Mouse (Mus musculus): ENCODE measurements around the gene Bbc3.

Gene Bbc3

DNA sequence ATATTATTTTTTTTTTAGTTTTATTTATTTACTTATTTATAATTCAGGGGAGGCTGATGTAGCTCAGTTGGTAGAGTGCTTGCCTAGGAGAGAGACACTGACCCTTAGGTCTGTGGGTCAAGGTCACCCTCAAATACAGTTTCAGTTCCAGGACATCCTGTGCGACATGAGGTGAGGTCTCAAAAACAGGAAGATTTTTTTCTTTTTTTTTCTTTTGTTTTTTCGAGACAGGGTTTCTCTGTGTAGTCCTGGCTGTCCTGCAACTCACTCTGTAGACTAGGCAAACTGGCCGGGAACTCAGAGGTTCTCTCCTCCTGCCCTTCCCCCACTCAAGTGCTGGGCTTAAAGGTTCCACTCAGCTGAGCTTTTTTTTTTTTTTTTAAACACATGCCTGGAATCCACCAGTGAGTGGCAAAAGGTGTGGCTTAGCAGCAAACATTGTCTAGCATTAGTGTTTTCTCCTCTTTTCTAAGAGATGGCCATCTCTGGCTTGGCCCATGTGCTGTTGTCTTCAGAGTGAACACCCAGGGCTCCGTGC is 7.1 kb downstream of the Bbc3 start:
- no peak for DNase-seq (ENCODE audit: low read depth, low spot score)

GRCm38 (mm10) chr7:16317094-16317493 is 8.9 kb downstream of the Bbc3 start:
- DNase-seq (ENCODE audit: low read depth, low spot score) = no peak

- DNase-seq (ENCODE audit: low read depth, low spot score) = no peak
These were observed 11.0 kb downstream of the Bbc3 start for GRCm38 (mm10) chr7:16319216-16319615.

DNA sequence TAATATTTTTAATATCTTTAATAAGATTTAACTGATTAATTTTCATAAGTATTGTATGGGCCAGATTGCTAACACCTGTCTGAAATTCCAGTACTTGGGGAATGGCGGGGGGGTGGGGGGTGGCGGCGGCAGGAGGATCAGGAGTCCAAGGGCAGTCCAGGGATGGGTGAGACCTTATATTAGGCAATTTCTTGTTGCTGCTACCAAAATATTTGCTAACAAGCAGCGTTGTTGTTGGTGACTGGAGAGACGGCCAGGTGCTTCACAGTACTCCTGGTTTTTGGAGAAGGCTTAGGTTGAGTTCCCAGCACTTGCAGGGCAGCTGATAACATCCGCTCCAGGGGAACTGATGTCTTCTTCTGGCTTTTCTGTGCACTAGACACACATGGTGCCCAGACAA is 12.3 kb downstream of the Bbc3 start:
- no peak for DNase-seq (ENCODE audit: low read depth, low spot score)

DNA sequence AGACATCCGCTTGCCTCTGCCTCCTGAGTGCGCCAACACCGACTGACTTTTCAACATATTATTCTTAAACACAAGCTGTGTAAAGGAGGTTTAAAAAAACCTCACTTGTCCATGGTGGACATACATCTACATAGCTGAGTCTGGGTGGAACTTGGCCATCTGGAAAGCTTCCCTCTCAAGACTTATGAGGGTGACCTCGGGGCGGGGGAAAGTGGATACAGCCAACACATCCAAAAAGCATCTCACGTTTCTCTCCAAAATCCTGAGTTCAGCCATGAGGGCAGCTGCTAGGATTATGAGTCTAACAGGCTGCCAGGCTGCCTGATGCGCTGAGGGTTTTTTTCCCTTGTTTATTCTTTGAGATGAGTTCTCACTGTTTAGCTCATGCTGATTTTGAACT is 16.5 kb downstream of the Bbc3 start:
- no peak for DNase-seq (ENCODE audit: low read depth, low spot score)

GRCm38 (mm10) chr7:16325920-16326606 is 17.9 kb downstream of the Bbc3 start:
- DNase-seq (ENCODE audit: low read depth, low spot score) = peak; percentile 66

GRCm38 (mm10) chr7:16326607-16326971 is 18.4 kb downstream of the Bbc3 start:
- no peak for DNase-seq (ENCODE audit: low read depth, low spot score)

DNA sequence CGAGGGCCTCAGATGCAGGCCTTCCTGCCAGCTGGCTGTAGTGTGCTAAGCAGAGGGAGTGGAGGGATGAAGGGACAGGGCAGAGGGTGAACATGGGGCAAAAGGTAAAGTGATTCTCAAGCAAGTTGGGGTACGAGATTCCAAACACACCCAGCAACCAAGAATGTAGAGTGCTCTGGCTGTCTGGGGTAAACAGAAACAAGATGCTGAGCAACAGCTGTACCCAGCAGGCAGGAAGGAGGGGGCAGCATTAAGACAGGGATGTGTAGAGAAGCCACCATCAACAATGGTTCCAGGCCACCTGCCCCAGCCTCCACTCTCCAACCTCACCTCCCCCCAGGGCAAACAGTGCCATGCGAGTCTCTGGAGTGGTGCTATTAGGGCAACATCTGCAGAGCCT is 21.0 kb downstream of the Bbc3 start:
- no peak for DNase-seq (ENCODE audit: low read depth, low spot score)

GRCm38 (mm10) chr7:16337733-16338132 is 29.5 kb downstream of the Bbc3 start:
- no peak for DNase-seq (ENCODE audit: low read depth, low spot score)

DNA sequence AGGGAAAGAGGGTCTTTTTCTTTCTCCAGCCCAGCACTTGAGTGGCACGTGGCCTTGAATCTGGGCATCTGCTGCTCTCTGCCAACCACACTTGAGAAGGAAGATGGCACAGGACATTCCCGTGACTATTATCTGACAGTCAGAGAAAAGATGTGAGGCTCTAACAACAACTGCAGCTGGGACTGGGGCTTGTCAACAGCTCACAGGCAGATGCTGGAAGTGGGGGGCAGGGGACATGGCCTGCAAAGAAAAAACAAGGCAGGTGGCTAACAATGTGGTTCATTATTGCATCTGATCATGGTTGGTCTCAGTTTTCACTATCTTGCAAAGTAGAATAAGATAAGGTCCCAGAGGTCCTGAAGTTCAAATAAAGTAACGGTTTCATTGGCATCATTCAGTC is 36.4 kb downstream of the Bbc3 start:
- DNase-seq (ENCODE audit: low read depth, low spot score) = no peak

DNA sequence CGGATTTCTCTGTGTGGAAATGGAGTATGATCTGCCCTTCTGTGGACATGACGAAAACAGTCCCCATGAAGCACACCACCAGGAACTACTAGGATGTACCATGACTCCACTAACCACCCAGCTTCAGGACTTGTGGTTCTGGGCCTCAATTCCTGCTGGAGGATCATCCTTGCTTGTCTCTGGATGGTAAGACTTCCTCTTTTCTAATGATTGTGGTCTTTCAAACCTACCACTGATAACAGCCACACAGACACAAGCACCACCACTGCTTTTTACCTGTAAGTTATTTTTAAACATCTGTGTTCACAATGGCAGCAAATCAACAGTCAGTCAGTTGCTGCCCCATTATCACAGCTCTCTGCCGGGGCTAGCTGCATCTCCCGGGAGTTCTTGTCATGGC is 37.1 kb downstream of the Bbc3 start:
- DNase-seq (ENCODE audit: low read depth, low spot score) = no peak

GRCm38 (mm10) chr7:16349999-16350398 is 41.8 kb downstream of the Bbc3 start:
- DNase-seq (ENCODE audit: low read depth, low spot score) = no peak

DNA sequence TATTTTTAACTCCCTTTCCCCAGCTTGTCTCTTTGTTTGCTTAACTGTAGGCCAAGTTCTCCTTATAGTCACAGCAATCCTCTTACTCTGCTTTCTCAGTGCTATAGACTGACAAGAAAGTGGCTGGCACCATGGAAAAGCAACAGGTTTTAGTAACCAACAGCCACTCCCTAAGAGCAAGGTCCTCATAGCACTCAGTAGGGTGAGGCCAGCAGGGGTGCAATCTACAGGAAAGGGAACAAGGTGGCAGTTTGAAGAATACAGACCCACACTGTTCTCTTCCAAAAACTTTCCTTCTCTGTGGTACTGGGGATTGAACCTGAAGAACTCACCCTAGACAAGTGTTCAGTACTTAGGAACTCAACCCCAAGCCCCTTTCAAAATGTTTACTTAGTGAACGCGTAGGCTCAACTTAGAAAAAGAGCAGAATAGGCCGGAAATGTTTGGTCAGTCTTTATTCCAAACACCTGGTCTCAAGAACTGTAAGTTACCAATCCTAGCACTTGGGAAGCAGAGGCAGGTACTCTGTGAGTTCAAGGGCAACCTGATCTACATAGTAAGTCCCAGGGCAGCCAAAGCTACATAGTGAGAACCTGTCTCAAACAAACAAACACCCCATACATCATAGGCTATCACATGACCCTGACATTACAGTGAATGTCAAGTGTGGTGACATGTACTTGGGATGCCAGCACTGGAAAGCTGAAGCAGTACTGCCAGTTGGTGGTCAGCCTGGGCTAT is 47.8 kb downstream of the Bbc3 start:
- DNase-seq (ENCODE audit: low read depth, low spot score) = no peak

- no peak for DNase-seq (ENCODE audit: low read depth, low spot score)
These were observed 49.4 kb downstream of the Bbc3 start for GRCm38 (mm10) chr7:16357602-16358001.

DNA sequence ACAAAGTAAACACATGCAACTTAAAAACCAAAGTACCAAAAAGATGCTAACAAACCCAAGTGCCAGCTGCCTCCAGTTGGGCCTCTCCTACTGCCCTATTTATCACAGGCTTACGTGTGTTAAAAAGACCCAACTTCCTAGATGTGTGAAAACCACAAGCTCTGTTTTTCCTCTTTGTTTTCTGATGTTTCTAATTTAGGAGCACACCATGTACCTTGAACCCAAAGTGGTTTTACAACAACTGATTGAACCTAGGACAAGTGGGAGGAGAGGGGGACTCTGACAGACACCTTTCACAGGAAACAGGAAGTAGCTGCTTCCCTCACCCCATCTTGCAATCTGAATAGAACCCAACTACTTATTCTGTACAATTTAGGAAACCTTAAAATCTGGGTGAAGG is 56.1 kb downstream of the Bbc3 start:
- DNase-seq (ENCODE audit: low read depth, low spot score) = no peak

DNA sequence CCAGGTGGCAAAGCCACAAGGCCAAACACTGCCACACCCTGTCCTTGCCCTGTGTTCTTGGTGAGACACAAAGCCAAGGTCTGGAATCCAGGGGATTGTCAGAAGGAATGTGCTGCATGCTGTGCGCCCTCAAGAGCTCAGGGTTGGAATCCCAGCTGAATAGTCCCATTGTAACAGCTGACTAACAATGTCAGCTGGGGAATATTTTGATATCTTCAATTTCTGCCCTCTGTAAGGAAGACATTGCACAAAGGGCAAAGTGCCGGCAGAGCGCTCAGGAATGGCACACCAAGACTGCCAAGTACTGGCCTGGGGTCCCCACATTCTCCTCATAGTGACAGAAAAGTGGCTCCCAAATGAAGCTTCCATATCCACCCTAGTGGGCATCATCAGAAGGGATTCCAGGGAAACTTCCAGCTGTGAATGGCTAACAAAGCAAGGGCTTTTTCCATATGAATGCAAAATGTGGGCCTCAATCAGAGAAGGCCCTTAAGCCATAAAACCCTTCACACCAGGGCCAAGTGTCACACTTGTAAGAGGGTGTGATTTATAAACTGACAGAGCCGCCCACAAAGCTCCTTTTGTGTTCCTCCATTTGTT is 56.8 kb downstream of the Bbc3 start:
- no peak for DNase-seq (ENCODE audit: low read depth, low spot score)

DNA sequence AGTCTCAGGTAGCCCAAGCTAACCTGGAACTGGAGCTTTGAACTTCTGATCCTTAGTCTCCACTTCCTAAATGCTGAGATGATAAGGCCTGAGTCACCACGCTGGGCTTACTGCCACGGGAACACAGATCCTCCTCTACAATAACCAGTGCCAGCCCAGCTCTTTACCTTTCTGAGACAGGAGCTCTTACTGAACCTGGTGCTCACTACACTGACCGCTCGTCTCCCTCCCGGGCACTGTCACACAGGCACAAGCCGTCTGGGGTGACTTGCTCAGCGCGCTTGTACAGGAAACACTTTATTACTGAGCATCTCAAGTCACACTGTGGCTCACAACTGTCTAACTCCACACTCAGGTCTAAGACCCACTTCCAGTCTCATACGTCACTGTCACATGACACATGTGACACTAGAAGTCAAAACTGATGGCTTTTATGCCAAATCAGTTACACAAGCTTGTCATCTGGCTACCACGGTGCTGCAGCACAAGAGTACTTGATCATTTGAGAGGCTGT is 58.0 kb downstream of the Bbc3 start:
- no peak for DNase-seq (ENCODE audit: low read depth, low spot score)

- DNase-seq (ENCODE audit: low read depth, low spot score) = no peak
These were observed 58.5 kb downstream of the Bbc3 start for GRCm38 (mm10) chr7:16366669-16367068.
